Mouse (Mus musculus) cortical plate, adult 2 months (tissue): ENCODE measurements at regions not wholly inside any gene's neighbourhood (a gene's known extent, or its start where the extent isn't known, plus 50 kb on each side); places are given as distances from the start of the nearest gene placed in this dataset.

Experiments
- H3K27ac ChIP-seq: fragments of 200-500 bp; 2 replicates; pipeline ENCODE4 v1.5.1; 2012; ENCODE audit warnings: low read length, control low read depth, inconsistent platforms; ENCODE audit not compliant: insufficient read depth
- H3K4me1 ChIP-seq: fragments of 200-500 bp; 2 replicates; pipeline ENCODE4 v1.6.1; 2011; ENCODE audit warnings: low read length; ENCODE audit not compliant: control insufficient read depth, insufficient read depth
- H3K4me3 ChIP-seq: fragments of 200-500 bp; 2 replicates; pipeline ENCODE4 v1.5.1; 2011; ENCODE audit warnings: mild to moderate bottlenecking, low read length, control low read depth; ENCODE audit not compliant: insufficient read depth
- CTCF ChIP-seq: fragments of 200-500 bp; IDR thresholded peaks from 2 replicates; pipeline ENCODE4 v1.5.1; 2011; ENCODE audit warnings: mild to moderate bottlenecking, control low read depth, low read length; ENCODE audit not compliant: insufficient read depth; ENCODE audit errors: extremely low read depth
- POLR2A ChIP-seq: fragments of 200-500 bp; IDR thresholded peaks from 2 replicates; pipeline ENCODE4 v1.6.1; 2011; ENCODE audit warnings: mild to moderate bottlenecking, low read length, control low read depth; ENCODE audit not compliant: insufficient read depth; ENCODE audit errors: extremely low read depth

- H3K4me3 ChIP-seq, result no peak overlapping the region
- H3K4me1 ChIP-seq, result no peaks in the 10 kb centered on the region
- TF ChIP-seq CTCF, result no peak
- no peak for TF ChIP-seq POLR2A
- H3K27ac ChIP-seq, result no peak overlapping the region
Measured at GRCm38 (mm10) chr5:62997464-62997863, 183.8 kb downstream of the Dthd1 start.

DNA sequence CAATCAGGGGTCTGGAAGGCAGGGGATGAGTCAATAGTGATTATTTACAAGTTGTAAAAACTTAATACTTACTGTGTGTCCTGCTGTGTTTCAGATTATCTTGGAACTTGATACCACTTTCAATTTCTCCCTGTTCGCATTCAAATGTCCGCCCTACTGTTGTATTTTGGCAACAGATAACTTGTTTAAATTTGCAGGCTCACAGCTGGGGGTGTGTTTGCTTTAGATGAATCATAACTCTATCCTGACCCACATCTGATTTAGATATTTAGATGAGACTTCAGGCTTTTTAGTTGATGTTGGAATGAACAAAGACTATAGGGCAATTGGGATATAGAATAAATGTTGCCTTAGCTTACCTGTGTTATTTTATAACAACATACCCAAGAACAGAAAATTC, 220.8 kb downstream of the Dthd1 start:
- TF ChIP-seq POLR2A (no peak), CTCF (no peak)
- H3K27ac ChIP-seq, result no peak overlapping the region
- no peaks in the 10 kb centered on the region for H3K4me1 ChIP-seq
- H3K4me3 ChIP-seq, result no peak overlapping the region

DNA sequence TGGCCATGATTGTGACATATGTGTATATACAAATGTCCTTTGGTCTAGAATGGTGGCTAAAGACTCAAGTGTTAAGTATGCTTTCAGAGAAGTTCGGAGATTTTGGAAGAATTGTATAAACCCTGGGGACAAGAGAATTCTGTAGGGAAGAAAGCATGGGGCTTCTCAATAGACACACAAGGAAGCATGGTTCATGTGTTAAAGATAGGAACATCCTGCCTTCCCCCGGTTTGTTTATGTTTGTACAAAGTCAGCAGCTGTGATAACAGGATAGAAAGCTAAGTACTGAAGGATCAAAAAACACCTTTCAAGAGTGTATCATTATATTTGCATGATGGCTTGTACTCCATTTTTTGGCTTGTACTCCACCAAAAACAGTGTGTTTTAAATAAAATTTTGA, 232.1 kb downstream of the Dthd1 start:
- no peak overlapping the region for H3K4me3 ChIP-seq
- H3K4me1 ChIP-seq, result no peaks in the 10 kb centered on the region
- TF ChIP-seq CTCF, result no peak
- H3K27ac ChIP-seq, result no peak overlapping the region

- Histone ChIP-seq H3K4me3 (no peak overlapping the region), H3K4me1 (no peaks in the 10 kb centered on the region), H3K27ac (no peak overlapping the region)
- TF ChIP-seq POLR2A (no peak), CTCF (no peak)
Measured at GRCm38 (mm10) chr5:63063301-63063700, 249.7 kb downstream of the Dthd1 start.

DNA sequence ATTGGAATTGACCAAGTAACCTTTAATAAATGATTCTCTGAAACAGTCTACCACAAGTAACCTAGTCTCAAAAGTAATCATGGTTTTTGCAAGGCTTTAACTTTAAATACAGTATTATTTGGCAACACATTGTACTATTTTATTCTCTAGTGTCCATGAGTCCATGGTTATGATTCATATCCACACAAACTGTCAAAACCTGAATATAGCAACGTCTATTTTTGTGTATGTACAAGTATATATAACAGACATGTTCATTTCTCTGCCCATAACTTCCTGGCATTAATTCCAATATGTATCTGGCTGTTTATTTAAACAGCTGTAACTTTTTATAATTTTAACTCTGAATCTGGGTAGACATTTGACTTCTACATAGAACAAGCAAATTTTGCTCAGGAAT, 253.2 kb downstream of the Dthd1 start:
- H3K4me3 ChIP-seq, result no peak overlapping the region
- TF ChIP-seq CTCF (no peak), POLR2A (no peak)
- no peak overlapping the region for H3K27ac ChIP-seq

DNA sequence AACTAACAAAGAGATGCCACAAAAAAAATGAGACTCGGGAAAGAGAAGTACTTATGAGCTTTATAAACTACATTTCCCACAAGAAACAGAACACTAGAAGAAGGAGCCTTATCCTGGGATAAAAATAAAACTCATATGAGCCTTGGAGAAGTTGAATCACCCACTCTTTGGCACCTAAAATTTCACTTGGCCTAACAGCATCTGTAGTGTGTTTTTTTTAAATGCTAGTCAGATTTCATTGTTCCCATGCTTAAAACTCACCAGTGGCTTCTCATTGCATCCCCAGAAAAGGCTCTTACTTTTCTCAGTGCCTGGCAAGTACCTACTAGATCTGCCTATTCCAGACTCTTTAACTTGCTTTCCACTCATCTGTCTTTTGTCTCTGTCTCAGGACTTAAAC, 284.5 kb downstream of the Dthd1 start:
- peaks cover 2% of the 10 kb centered on the region; the same call in 1 of the 2 replicates for H3K4me1 ChIP-seq
- TF ChIP-seq POLR2A (no peak), CTCF (no peak)
- H3K4me3 ChIP-seq, result no peak overlapping the region
- H3K27ac ChIP-seq, result no peak overlapping the region

More for the DNA sequence above, 253.2 kb downstream of the Dthd1 start:
- H3K4me1 ChIP-seq, result no peaks in the 10 kb centered on the region

GRCm38 (mm10) chr5:63132552-63132951, 318.9 kb downstream of the Dthd1 start:
- peak overlapping the region; percentile 81 for H3K27ac ChIP-seq
- no peak for TF ChIP-seq CTCF
- TF ChIP-seq POLR2A, result no peak
- peaks cover 2% of the 10 kb centered on the region; the same call in 1 of the 2 replicates for H3K4me1 ChIP-seq
- no peak overlapping the region for H3K4me3 ChIP-seq

GRCm38 (mm10) chr5:63137957-63138356, 324.3 kb downstream of the Dthd1 start:
- H3K4me1 ChIP-seq, result no peaks in the 10 kb centered on the region
- H3K27ac ChIP-seq, result no peak overlapping the region
- H3K4me3 ChIP-seq, result no peak overlapping the region
- TF ChIP-seq CTCF, result no peak
- TF ChIP-seq POLR2A, result no peak

GRCm38 (mm10) chr5:63169687-63170086, 356.1 kb downstream of the Dthd1 start:
- TF ChIP-seq CTCF (no peak), POLR2A (no peak)
- Histone ChIP-seq H3K27ac (no peak overlapping the region), H3K4me3 (no peak overlapping the region), H3K4me1 (no peaks in the 10 kb centered on the region)

DNA sequence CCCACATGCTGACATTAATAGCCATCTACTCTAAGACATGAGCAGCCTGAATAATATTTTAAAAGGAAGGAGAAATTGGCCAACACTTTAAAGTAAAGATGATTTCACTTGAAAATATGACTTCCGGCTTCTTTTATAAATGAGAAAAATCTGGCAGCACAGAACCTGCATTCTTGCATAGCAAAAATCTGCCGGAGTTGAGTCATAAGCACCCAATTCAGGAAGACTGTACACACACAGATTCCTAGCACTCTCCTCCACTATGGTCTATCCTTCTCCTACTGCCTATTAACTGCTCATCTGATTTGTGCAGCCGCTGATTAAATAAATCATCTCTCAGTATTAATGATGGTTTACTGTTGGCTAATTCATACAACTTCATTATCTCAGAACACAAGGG, 356.9 kb downstream of the Dthd1 start:
- Histone ChIP-seq H3K4me1 (no peaks in the 10 kb centered on the region), H3K4me3 (no peak overlapping the region), H3K27ac (no peak overlapping the region)
- TF ChIP-seq CTCF (no peak), POLR2A (no peak)

- TF ChIP-seq POLR2A, result no peak
- no peak for TF ChIP-seq CTCF
- no peak overlapping the region for H3K4me3 ChIP-seq
- H3K27ac ChIP-seq, result no peak overlapping the region
- H3K4me1 ChIP-seq, result no peaks in the 10 kb centered on the region
Measured at GRCm38 (mm10) chr5:63213381-63213780, 399.8 kb downstream of the Dthd1 start.
